Mouse (Mus musculus) heart, postnatal 0 days (tissue): Measurements from ENCODE around the gene Noxa1. TPM values are rescaled to one million over a fixed set of nuclear protein-coding genes. Genes with fewer than 3 reads are reported as not detected.

Source experiments
- ATAC-seq: fragments of 200-750 bp; cut with Nextera tagmentation; 2 replicates; pipeline ENCODE4 v1.8.0; 2017; ENCODE audit warnings: low read depth, moderate number of reproducible peaks, moderate library complexity; ENCODE audit not compliant: insufficient read depth
- DNase-seq: peaks from one replicate; pipeline ENCODE4 v3.0.0-alpha.2; 2016; ENCODE audit warnings: low spot score
- H3K27ac ChIP-seq: fragments of 300-500 bp; sonication (generic); 2 replicates; pipeline ENCODE4 v1.5.1; 2014; ENCODE audit warnings: low read depth, mild to moderate bottlenecking
- H3K27me3 ChIP-seq: fragments of 300-500 bp; sonication (generic); 2 replicates; pipeline ENCODE4 v1.6.1; 2014; ENCODE audit warnings: low read length, mixed read lengths; ENCODE audit not compliant: control insufficient read depth, insufficient read depth
- H3K36me3 ChIP-seq: fragments of 300-500 bp; sonication (generic); replicated peaks from 2 replicates; pipeline ENCODE4 v1.6.1; 2014; ENCODE audit warnings: low read length, mixed read lengths; ENCODE audit not compliant: control insufficient read depth, insufficient read depth
- H3K4me1 ChIP-seq: fragments of 300-500 bp; sonication (generic); 2 replicates; pipeline ENCODE4 v1.6.1; 2014; ENCODE audit warnings: antibody characterized with exemption; ENCODE audit not compliant: control insufficient read depth, insufficient read depth
- H3K4me2 ChIP-seq: fragments of 300-500 bp; sonication (generic); 2 replicates; pipeline ENCODE4 v1.6.1; 2014; ENCODE audit warnings: low read depth, mild to moderate bottlenecking, low read length, moderate library complexity
- H3K4me3 ChIP-seq: fragments of 300-500 bp; sonication (generic); 2 replicates; pipeline ENCODE4 v1.5.1; 2014; ENCODE audit warnings: low read depth, low read length
- H3K9ac ChIP-seq: fragments of 300-500 bp; sonication (generic); replicated peaks from 2 replicates; pipeline ENCODE4 v1.6.1; 2014; ENCODE audit warnings: low read depth, low read length, mixed read lengths
- H3K9me3 ChIP-seq: fragments of 300-500 bp; sonication (generic); replicated peaks from 2 replicates; pipeline ENCODE4 v1.6.1; 2016; ENCODE audit warnings: low read length; ENCODE audit not compliant: control insufficient read depth
- CTCF ChIP-seq: IDR thresholded peaks from 2 replicates; pipeline ENCODE4 v1.5.1; 2016; ENCODE audit warnings: antibody characterized with exemption, control low read depth, low read depth
- EP300 ChIP-seq: IDR thresholded peaks from 2 replicates; pipeline ENCODE4 v1.6.1; 2016; ENCODE audit warnings: antibody characterized with exemption, low read depth
- WGBS: fragments of 180-500 bp; shearing (Covaris S2); extraction: QIAGEN DNeasy Blood & Tissue Kit; methylation state at CpG from one replicate; pipeline ENCODE4 v1.1.7; 2014; 5-methylcytosine and 5-hydroxymethylcytosine counted together
- polyA plus RNA-seq: library from polyadenylated mRNA; unstranded; fragments of >200 nt; fragmentation: Nextera tagmentation; extraction: Ambion mirVana; gene quantifications from 2 replicates; pipeline ENCODE4 v1.2.1, GENCODE M21; 2015
- total RNA-seq: library from RNA; depleted of rRNA; stranded (reverse); fragments of >200 nt; gene quantifications from 2 replicates; pipeline ENCODE4 v1.2.3, GENCODE M21; 2014; ENCODE audit warnings: low replicate concordance

The Noxa1 gene
- total and polyA plus RNA-seq, 2 experiments from 2014 or later = not detected

DNA sequence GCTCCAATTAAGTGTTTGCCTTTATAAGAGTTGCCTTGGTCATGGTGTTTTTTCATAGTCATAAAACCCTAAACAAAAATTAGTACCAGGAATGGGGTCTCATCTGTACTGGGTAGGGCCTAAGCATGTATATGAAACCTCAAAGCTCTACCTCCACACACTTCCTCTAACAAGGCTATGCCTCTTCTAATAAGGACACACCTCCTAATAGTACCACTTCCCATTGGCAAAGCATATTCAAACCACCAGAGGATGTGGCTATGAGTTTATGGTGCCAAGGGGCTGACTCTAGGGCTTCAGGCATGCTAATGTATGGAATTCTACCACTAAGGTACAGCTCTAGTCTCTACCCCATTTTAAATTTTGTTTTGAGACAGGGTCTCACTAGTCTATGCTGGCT, 29.4 kb downstream of the Noxa1 start:
- no peak overlapping the region for H3K27ac ChIP-seq
- no peak overlapping the region for H3K4me3 ChIP-seq
- H3K4me1 ChIP-seq = no peaks in the 10 kb centered on the region
- no peaks in the 10 kb centered on the region for H3K9me3 ChIP-seq
- ATAC-seq (no peak), DNase-seq (no peak)
- no peaks in the 10 kb centered on the region for H3K27me3 ChIP-seq
- H3K36me3 ChIP-seq = peaks cover 18% of the 10 kb centered on the region
- H3K9ac ChIP-seq = no peak overlapping the region
- TF ChIP-seq EP300 = no peak
- TF ChIP-seq CTCF = no peak
- H3K4me2 ChIP-seq = no peak overlapping the region

DNA sequence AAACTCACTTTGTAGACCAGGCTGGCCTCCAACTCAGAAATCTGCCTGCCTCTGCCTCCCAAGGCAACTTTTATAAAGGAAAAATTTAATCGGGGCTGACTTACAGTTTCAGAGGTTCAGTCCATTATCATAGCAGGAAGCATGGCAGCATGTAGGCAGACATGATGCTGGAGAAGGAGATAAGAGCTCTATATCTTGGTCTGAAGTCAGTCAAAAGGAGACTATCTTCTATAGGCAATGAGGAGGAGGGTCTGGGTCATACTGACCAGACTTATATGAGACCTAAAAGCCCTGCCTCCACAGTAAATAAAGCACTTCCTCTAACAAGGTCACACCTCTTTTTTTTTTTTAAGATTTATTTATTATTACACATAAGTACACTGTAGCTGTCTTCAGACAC, 30.7 kb downstream of the Noxa1 start:
- DNase-seq = no peak
- TF ChIP-seq EP300 (no peak), CTCF (no peak)
- peaks cover 22% of the 10 kb centered on the region for H3K36me3 ChIP-seq
- no peak overlapping the region for H3K9ac ChIP-seq
- H3K27me3 ChIP-seq = no peaks in the 10 kb centered on the region
- WGBS = 81% methylated on average over 1 of the region's 1 CpGs
- ATAC-seq = no peak
- no peak overlapping the region for H3K27ac ChIP-seq
- no peak overlapping the region for H3K4me3 ChIP-seq
- no peaks in the 10 kb centered on the region for H3K4me1 ChIP-seq
- H3K4me2 ChIP-seq = no peak overlapping the region
- no peaks in the 10 kb centered on the region for H3K9me3 ChIP-seq

- TF ChIP-seq CTCF (no peak), EP300 (no peak)
- Histone ChIP-seq H3K9ac (no peak overlapping the region), H3K36me3 (peaks cover 22% of the 10 kb centered on the region), H3K4me2 (no peak overlapping the region), H3K4me1 (no peaks in the 10 kb centered on the region), H3K27ac (no peak overlapping the region), H3K27me3 (no peaks in the 10 kb centered on the region), H3K9me3 (no peaks in the 10 kb centered on the region), H3K4me3 (no peak overlapping the region)
- WGBS = 91% methylated on average over 5 of the region's 5 CpGs
- ATAC-seq (no peak), DNase-seq (no peak)
These were observed 31.4 kb downstream of the Noxa1 start for GRCm38 (mm10) chr2:25063523-25063922.

- no peaks in the 10 kb centered on the region for H3K9me3 ChIP-seq
- H3K27me3 ChIP-seq = no peaks in the 10 kb centered on the region
- ATAC-seq (no peak), DNase-seq (no peak)
- H3K4me3 ChIP-seq = no peak overlapping the region
- H3K4me1 ChIP-seq = peaks cover 7% of the 10 kb centered on the region; the same call in 1 of the 2 replicates
- H3K27ac ChIP-seq = no peak overlapping the region
- 94% methylated on average over 7 of the region's 7 CpGs for WGBS
- peaks cover 34% of the 10 kb centered on the region for H3K36me3 ChIP-seq
- no peak overlapping the region for H3K9ac ChIP-seq
- TF ChIP-seq EP300 = no peak
- no peak for TF ChIP-seq CTCF
- H3K4me2 ChIP-seq = no peak overlapping the region
These were observed 36.0 kb downstream of the Noxa1 start for GRCm38 (mm10) chr2:25058926-25059325.

- Histone ChIP-seq H3K36me3 (peaks cover 24% of the 10 kb centered on the region), H3K4me1 (peaks cover 7% of the 10 kb centered on the region; the same call in 1 of the 2 replicates), H3K9ac (peak overlapping the region; percentile 81; the same call in 1 of the 2 replicates), H3K9me3 (no peaks in the 10 kb centered on the region), H3K4me3 (peak overlapping the region; percentile 91; the same call in 1 of the 2 replicates), H3K4me2 (peak overlapping the region; percentile 90), H3K27ac (no peak overlapping the region), H3K27me3 (no peaks in the 10 kb centered on the region)
- DNase-seq = no peak
- TF ChIP-seq EP300 = no peak
- no peak for TF ChIP-seq CTCF
- WGBS = 89% methylated on average over 21 of the region's 21 CpGs
- no peak for ATAC-seq
These were observed 39.4 kb downstream of the Noxa1 start for GRCm38 (mm10) chr2:25055409-25056155.

DNA sequence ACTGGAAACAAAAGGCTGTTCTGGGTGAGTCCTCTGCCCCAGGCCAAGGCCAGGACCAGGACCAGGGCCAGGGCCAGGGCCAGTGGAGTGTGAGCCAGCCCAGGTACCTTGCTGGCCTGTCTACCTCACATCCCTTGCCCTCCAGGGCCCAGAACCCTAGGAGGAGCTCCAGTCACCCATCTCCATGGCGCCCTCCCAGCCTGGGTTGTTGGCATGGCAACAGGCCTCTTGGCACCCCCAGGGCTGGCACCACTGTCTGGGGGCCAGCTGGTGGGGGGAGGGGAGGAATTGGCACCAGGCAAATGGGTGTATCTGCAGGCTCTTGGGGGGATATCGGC, 39.9 kb downstream of the Noxa1 start:
- no peaks in the 10 kb centered on the region for H3K27me3 ChIP-seq
- peak; percentile 7; the same call in 1 of the 2 replicates for ATAC-seq
- H3K4me3 ChIP-seq = peak overlapping the region; percentile 91
- H3K9me3 ChIP-seq = no peaks in the 10 kb centered on the region
- no peak for TF ChIP-seq EP300
- no peak for TF ChIP-seq CTCF
- peak overlapping the region; percentile 81 for H3K9ac ChIP-seq
- H3K4me1 ChIP-seq = peaks cover 7% of the 10 kb centered on the region; the same call in 1 of the 2 replicates
- no peak overlapping the region for H3K27ac ChIP-seq
- H3K36me3 ChIP-seq = peaks cover 21% of the 10 kb centered on the region
- WGBS = 33% methylated on average over 2 of the region's 2 CpGs
- H3K4me2 ChIP-seq = peak overlapping the region; percentile 90
- DNase-seq = no peak
